Mouse (Mus musculus) embryonic facial prominence, embryonic 10.5 days (tissue): ENCODE data around the gene Pid1. TPM values are rescaled to one million over a fixed set of nuclear protein-coding genes. Genes with fewer than 3 reads are reported as not detected.

ENCODE experiments used
- DNase-seq: peaks from one replicate; pipeline ENCODE4 v3.0.0-alpha.2; 2017; ENCODE audit warnings: low spot score
- H3K27ac ChIP-seq: fragments of 300-500 bp; sonication (generic); replicated peaks from 2 replicates; pipeline ENCODE4 v1.5.1; 2016; ENCODE audit warnings: mild to moderate bottlenecking
- H3K27me3 ChIP-seq: fragments of 300-500 bp; sonication (generic); replicated peaks from 2 replicates; pipeline ENCODE4 v1.6.1; 2016; ENCODE audit warnings: low read depth, mild to moderate bottlenecking; ENCODE audit not compliant: poor library complexity, severe bottlenecking
- H3K36me3 ChIP-seq: fragments of 300-500 bp; sonication (generic); replicated peaks from 2 replicates; pipeline ENCODE4 v1.6.1; 2016; ENCODE audit warnings: mild to moderate bottlenecking, moderate library complexity
- H3K4me1 ChIP-seq: fragments of 300-500 bp; sonication (generic); 2 replicates; pipeline ENCODE4 v1.6.1; 2016
- H3K4me3 ChIP-seq: fragments of 300-500 bp; sonication (generic); 2 replicates; pipeline ENCODE4 v1.5.1; 2016; ENCODE audit warnings: mild to moderate bottlenecking, moderate library complexity
- H3K9me3 ChIP-seq: fragments of 300-500 bp; sonication (generic); 2 replicates; pipeline ENCODE4 v1.6.1; 2016; ENCODE audit warnings: mild to moderate bottlenecking
- WGBS: fragments of 180-500 bp; shearing (Covaris S2); methylation state at CpG from one replicate; pipeline ENCODE4 v1.1.7; 2016; 5-methylcytosine and 5-hydroxymethylcytosine counted together
- polyA plus RNA-seq: library from polyadenylated mRNA; unstranded; fragments of >200 nt; fragmentation: Nextera tagmentation; extraction: Ambion mirVana; gene quantifications from 2 replicates; pipeline ENCODE4 v1.2.1, GENCODE M21; 2016

The Pid1 gene
- polyA plus RNA-seq, 1 experiment from 2014 or later = 16.5 TPM

GRCm38 (mm10) chr1:84386481-84387146, 22.6 kb upstream of the Pid1 start:
- Histone ChIP-seq H3K4me1 (no peaks in the 10 kb centered on the region), H3K36me3 (no peaks in the 10 kb centered on the region), H3K27ac (no peak overlapping the region), H3K27me3 (no peaks in the 10 kb centered on the region), H3K4me3 (no peak overlapping the region), H3K9me3 (no peaks in the 10 kb centered on the region)
- 87% methylated on average over 8 of the region's 8 CpGs for WGBS
- DNase-seq = no peak

GRCm38 (mm10) chr1:84382709-84383108, 18.7 kb upstream of the Pid1 start:
- 69% methylated on average over 1 of the region's 1 CpGs for WGBS
- H3K36me3 ChIP-seq = no peaks in the 10 kb centered on the region
- no peak for DNase-seq

GRCm38 (mm10) chr1:84382064-84382463, 18.1 kb upstream of the Pid1 start:
- Histone ChIP-seq H3K4me3 (no peak overlapping the region), H3K36me3 (no peaks in the 10 kb centered on the region), H3K4me1 (no peaks in the 10 kb centered on the region), H3K27ac (no peak overlapping the region), H3K27me3 (no peaks in the 10 kb centered on the region), H3K9me3 (no peaks in the 10 kb centered on the region)
- WGBS = 91% methylated on average over 5 of the region's 5 CpGs
- DNase-seq = no peak

More at GRCm38 (mm10) chr1:84382709-84383108, 18.7 kb upstream of the Pid1 start:
- Histone ChIP-seq H3K4me3 (no peak overlapping the region), H3K4me1 (no peaks in the 10 kb centered on the region), H3K27me3 (no peaks in the 10 kb centered on the region), H3K27ac (no peak overlapping the region), H3K9me3 (no peaks in the 10 kb centered on the region)

GRCm38 (mm10) chr1:84380895-84381294, 16.9 kb upstream of the Pid1 start:
- H3K36me3 ChIP-seq = no peaks in the 10 kb centered on the region
- H3K4me3 ChIP-seq = no peak overlapping the region
- no peak overlapping the region for H3K27ac ChIP-seq
- no peaks in the 10 kb centered on the region for H3K27me3 ChIP-seq
- no peaks in the 10 kb centered on the region for H3K4me1 ChIP-seq
- DNase-seq = no peak
- H3K9me3 ChIP-seq = no peaks in the 10 kb centered on the region
- WGBS = 70% methylated on average over 3 of the region's 3 CpGs

- Histone ChIP-seq H3K4me3 (no peak overlapping the region), H3K27ac (no peak overlapping the region), H3K36me3 (no peaks in the 10 kb centered on the region), H3K9me3 (no peaks in the 10 kb centered on the region), H3K4me1 (no peaks in the 10 kb centered on the region; the same call in 1 of the 2 replicates), H3K27me3 (no peaks in the 10 kb centered on the region)
- WGBS = 78% methylated on average over 3 of the region's 3 CpGs
- DNase-seq = no peak
These were observed 3.8 kb upstream of the Pid1 start for GRCm38 (mm10) chr1:84367733-84368132.

GRCm38 (mm10) chr1:84366553-84366952, 2.6 kb upstream of the Pid1 start:
- Histone ChIP-seq H3K27me3 (no peaks in the 10 kb centered on the region), H3K4me1 (no peaks in the 10 kb centered on the region; the same call in 1 of the 2 replicates), H3K9me3 (no peaks in the 10 kb centered on the region), H3K27ac (no peak overlapping the region), H3K4me3 (no peak overlapping the region), H3K36me3 (no peaks in the 10 kb centered on the region)
- WGBS = 78% methylated on average over 3 of the region's 3 CpGs
- DNase-seq = no peak

GRCm38 (mm10) chr1:84362709-84363617, 1.0 kb downstream of the Pid1 start:
- H3K4me3 ChIP-seq = no peak overlapping the region
- WGBS = 87% methylated on average over 7 of the region's 7 CpGs
- no peaks in the 10 kb centered on the region for H3K9me3 ChIP-seq
- H3K27me3 ChIP-seq = no peaks in the 10 kb centered on the region
- no peaks in the 10 kb centered on the region for H3K36me3 ChIP-seq
- H3K4me1 ChIP-seq = no peaks in the 10 kb centered on the region; the same call in 1 of the 2 replicates
- no peak for DNase-seq
- H3K27ac ChIP-seq = no peak overlapping the region

- H3K4me3 ChIP-seq = no peak overlapping the region
These were observed 1.8 kb downstream of the Pid1 start for GRCm38 (mm10) chr1:84362209-84362608.

GRCm38 (mm10) chr1:84361389-84361788, 2.6 kb downstream of the Pid1 start:
- H3K9me3 ChIP-seq = no peaks in the 10 kb centered on the region
- H3K4me1 ChIP-seq = no peaks in the 10 kb centered on the region; the same call in 1 of the 2 replicates
- H3K27me3 ChIP-seq = no peaks in the 10 kb centered on the region
- WGBS = 79% methylated on average over 3 of the region's 3 CpGs
- H3K27ac ChIP-seq = no peak overlapping the region
- H3K36me3 ChIP-seq = no peaks in the 10 kb centered on the region
- DNase-seq = no peak
- no peak overlapping the region for H3K4me3 ChIP-seq

More at GRCm38 (mm10) chr1:84362209-84362608, 1.8 kb downstream of the Pid1 start:
- Histone ChIP-seq H3K36me3 (no peaks in the 10 kb centered on the region), H3K27me3 (no peaks in the 10 kb centered on the region), H3K27ac (no peak overlapping the region), H3K4me1 (no peaks in the 10 kb centered on the region; the same call in 1 of the 2 replicates), H3K9me3 (no peaks in the 10 kb centered on the region)
- DNase-seq = no peak
- 91% methylated on average over 1 of the region's 1 CpGs for WGBS

GRCm38 (mm10) chr1:84359611-84360500, 4.1 kb downstream of the Pid1 start:
- H3K4me3 ChIP-seq = no peak overlapping the region
- WGBS = 88% methylated on average over 6 of the region's 6 CpGs

GRCm38 (mm10) chr1:84357216-84357615, 6.8 kb downstream of the Pid1 start:
- H3K27me3 ChIP-seq = no peaks in the 10 kb centered on the region
- WGBS = 91% methylated on average over 5 of the region's 5 CpGs
- H3K4me3 ChIP-seq = no peak overlapping the region
- H3K27ac ChIP-seq = no peak overlapping the region
- no peak for DNase-seq
- H3K36me3 ChIP-seq = no peaks in the 10 kb centered on the region
- H3K9me3 ChIP-seq = no peaks in the 10 kb centered on the region
- no peaks in the 10 kb centered on the region for H3K4me1 ChIP-seq

More at GRCm38 (mm10) chr1:84359611-84360500, 4.1 kb downstream of the Pid1 start:
- Histone ChIP-seq H3K27ac (no peak overlapping the region), H3K27me3 (no peaks in the 10 kb centered on the region), H3K4me1 (no peaks in the 10 kb centered on the region), H3K36me3 (no peaks in the 10 kb centered on the region), H3K9me3 (no peaks in the 10 kb centered on the region)
- no peak for DNase-seq

GRCm38 (mm10) chr1:84350262-84350661, 13.7 kb downstream of the Pid1 start:
- H3K36me3 ChIP-seq = no peaks in the 10 kb centered on the region
- no peak overlapping the region for H3K27ac ChIP-seq
- H3K4me3 ChIP-seq = no peak overlapping the region
- 95% methylated on average over 2 of the region's 2 CpGs for WGBS
- H3K9me3 ChIP-seq = no peaks in the 10 kb centered on the region
- no peaks in the 10 kb centered on the region for H3K4me1 ChIP-seq
- DNase-seq = no peak
- H3K27me3 ChIP-seq = no peaks in the 10 kb centered on the region
